Mouse (Mus musculus) liver, embryonic 14.5 days (tissue): ENCODE data around the gene Fgfr2. TPM values are rescaled to one million over a fixed set of nuclear protein-coding genes. Genes with fewer than 3 reads are reported as not detected.

Source experiments
- ATAC-seq: fragments of 200-750 bp; cut with Nextera tagmentation; 2 replicates; pipeline ENCODE4 v1.8.0; 2017; ENCODE audit warnings: moderate number of reproducible peaks, mild to moderate bottlenecking, moderate library complexity; ENCODE audit not compliant: insufficient read depth
- DNase-seq, 3 experiments: peaks; one replicate each; pipeline ENCODE4 v3.0.0-alpha.2; 2012 to 2013; ENCODE audit warnings: low read depth in 3 of 3, low spot score in 3 of 3
- H3K27ac ChIP-seq: fragments of 300-500 bp; sonication (generic); 2 replicates; pipeline ENCODE4 v1.5.1; 2014; ENCODE audit warnings: moderate library complexity, mild to moderate bottlenecking, control low read depth, inconsistent platforms
- H3K27me3 ChIP-seq: fragments of 300-500 bp; sonication (generic); 2 replicates; pipeline ENCODE4 v1.6.1; 2014; ENCODE audit warnings: mild to moderate bottlenecking, low read length, moderate library complexity; ENCODE audit not compliant: control insufficient read depth, insufficient read depth
- H3K36me3 ChIP-seq: fragments of 300-500 bp; sonication (generic); replicated peaks from 2 replicates; pipeline ENCODE4 v1.6.1; 2014; ENCODE audit warnings: low read depth; ENCODE audit not compliant: control insufficient read depth, insufficient read depth
- H3K4me1 ChIP-seq, 2 experiments: fragments of 200-500 bp in 1 of 2; fragments of 300-500 bp in 1 of 2; sonication (generic) in 1 of 2; replicated peaks; 2 replicates each; pipeline ENCODE4 v1.6.1; 2012 to 2014; ENCODE audit warnings: antibody characterized with exemption in 1 of 2, inconsistent platforms in 1 of 2, low read length in 1 of 2; ENCODE audit not compliant: control insufficient read depth in 2 of 2, insufficient read depth in 2 of 2
- H3K4me2 ChIP-seq: fragments of 300-500 bp; sonication (generic); 2 replicates; pipeline ENCODE4 v1.6.1; 2014; ENCODE audit warnings: low read depth, mild to moderate bottlenecking, control low read depth, moderate library complexity
- H3K4me3 ChIP-seq, 2 experiments: fragments of 200-500 bp in 1 of 2; fragments of 300-500 bp in 1 of 2; sonication (generic) in 1 of 2; 2 replicates each; pipeline ENCODE4 v1.5.1; 2012 to 2014; ENCODE audit warnings: low read depth in 2 of 2, low read length in 2 of 2, mild to moderate bottlenecking in 2 of 2, control low read depth in 1 of 2, inconsistent platforms in 1 of 2, moderate library complexity in 1 of 2; ENCODE audit not compliant: insufficient read depth in 1 of 2
- H3K9ac ChIP-seq: fragments of 300-500 bp; sonication (generic); replicated peaks from 2 replicates; pipeline ENCODE4 v1.6.1; 2014; ENCODE audit warnings: mild to moderate bottlenecking, control low read depth, moderate library complexity
- H3K9me3 ChIP-seq: fragments of 300-500 bp; sonication (generic); 2 replicates; pipeline ENCODE4 v1.6.1; 2016; ENCODE audit warnings: low read length, mixed read lengths; ENCODE audit not compliant: control insufficient read depth
- CTCF ChIP-seq: IDR thresholded peaks from 2 replicates; pipeline ENCODE4 v1.5.1; 2016; ENCODE audit warnings: antibody characterized with exemption, low read depth, control low read depth
- EP300 ChIP-seq: IDR thresholded peaks from 2 replicates; pipeline ENCODE4 v1.6.1; 2016; ENCODE audit warnings: antibody characterized with exemption, low read depth
- WGBS: fragments of 180-500 bp; shearing (Covaris S2); extraction: QIAGEN DNeasy Blood & Tissue Kit; methylation state at CpG from one replicate; pipeline ENCODE4 v1.1.7; 2014; ENCODE audit not compliant: insufficient replicate concordance; 5-methylcytosine and 5-hydroxymethylcytosine counted together
- polyA plus RNA-seq, 2 experiments: library from polyadenylated mRNA; depleted of rRNA in 1 of 2; stranded (reverse) in 1 of 2; unstranded in 1 of 2; fragments of >200 nt; fragmentation: Nextera tagmentation in 1 of 2; extraction: Ambion mirVana in 1 of 2; gene quantifications; 2 replicates each; pipeline versions ENCODE4 v1.2.1 to v1.2.3; 2012 to 2014

Gene Fgfr2
- polyA plus RNA-seq, 2 experiments, result 7.9 to 8.8 TPM

GRCm38 (mm10) chr7:132124948-132125347 is 998.2 kb downstream of the Fgfr2 start:
- no peak overlapping the region for H3K4me2 ChIP-seq
- no peak for ATAC-seq
- no peaks in the 10 kb centered on the region for H3K4me1 ChIP-seq
- no peak overlapping the region for H3K9ac ChIP-seq
- no peaks in the 10 kb centered on the region for H3K36me3 ChIP-seq
- H3K4me3 ChIP-seq, result no peak overlapping the region
- 56% methylated on average over 7 of the region's 7 CpGs for WGBS
- H3K27ac ChIP-seq, result no peak overlapping the region
- H3K9me3 ChIP-seq, result no peaks in the 10 kb centered on the region
- H3K27me3 ChIP-seq, result no peaks in the 10 kb centered on the region
- TF ChIP-seq CTCF, result no peak
- TF ChIP-seq EP300, result no peak
- no peak for DNase-seq

- no peak overlapping the region for H3K4me3 ChIP-seq
- no peak overlapping the region for H3K9ac ChIP-seq
- no peaks in the 10 kb centered on the region for H3K4me1 ChIP-seq
- no peaks in the 10 kb centered on the region for H3K36me3 ChIP-seq
- H3K4me2 ChIP-seq, result no peak overlapping the region
- 64% methylated on average over 7 of the region's 7 CpGs for WGBS
- H3K27me3 ChIP-seq, result no peaks in the 10 kb centered on the region
- no peaks in the 10 kb centered on the region for H3K9me3 ChIP-seq
- DNase-seq, result no peak
- H3K27ac ChIP-seq, result no peak overlapping the region
- TF ChIP-seq EP300, result no peak
- no peak for TF ChIP-seq CTCF
- ATAC-seq, result no peak
These were observed 999.9 kb downstream of the Fgfr2 start for GRCm38 (mm10) chr7:132123211-132123610.

GRCm38 (mm10) chr7:132119817-132120216 is 1003.3 kb downstream of the Fgfr2 start:
- no peak overlapping the region for H3K9ac ChIP-seq
- ATAC-seq, result no peak
- no peak for DNase-seq
- H3K9me3 ChIP-seq, result no peaks in the 10 kb centered on the region
- H3K4me3 ChIP-seq, result no peak overlapping the region
- no peaks in the 10 kb centered on the region for H3K36me3 ChIP-seq
- WGBS, result 64% methylated on average over 4 of the region's 4 CpGs
- no peaks in the 10 kb centered on the region for H3K4me1 ChIP-seq
- no peak overlapping the region for H3K27ac ChIP-seq
- no peaks in the 10 kb centered on the region for H3K27me3 ChIP-seq
- no peak overlapping the region for H3K4me2 ChIP-seq
- TF ChIP-seq EP300 (no peak), CTCF (no peak)

GRCm38 (mm10) chr7:132111770-132112169 is 1011.4 kb downstream of the Fgfr2 start:
- no peak for ATAC-seq
- 61% methylated on average over 5 of the region's 5 CpGs for WGBS

GRCm38 (mm10) chr7:132110308-132110707 is 1012.8 kb downstream of the Fgfr2 start:
- no peak overlapping the region for H3K4me3 ChIP-seq
- no peak for TF ChIP-seq CTCF
- no peak for TF ChIP-seq EP300
- ATAC-seq (no peak), DNase-seq (no peak)
- no peak overlapping the region for H3K27ac ChIP-seq
- no peak overlapping the region for H3K4me2 ChIP-seq
- H3K36me3 ChIP-seq, result no peaks in the 10 kb centered on the region
- no peak overlapping the region for H3K9ac ChIP-seq
- no peaks in the 10 kb centered on the region for H3K4me1 ChIP-seq
- WGBS, result 72% methylated on average over 3 of the region's 3 CpGs
- H3K27me3 ChIP-seq, result no peaks in the 10 kb centered on the region
- no peaks in the 10 kb centered on the region for H3K9me3 ChIP-seq

More at GRCm38 (mm10) chr7:132111770-132112169, 1011.4 kb downstream of the Fgfr2 start:
- Histone ChIP-seq H3K9ac (no peak overlapping the region), H3K4me1 (no peaks in the 10 kb centered on the region), H3K27me3 (no peaks in the 10 kb centered on the region), H3K9me3 (no peaks in the 10 kb centered on the region), H3K27ac (no peak overlapping the region), H3K4me2 (no peak overlapping the region), H3K36me3 (no peaks in the 10 kb centered on the region), H3K4me3 (no peak overlapping the region)
- TF ChIP-seq EP300 (no peak), CTCF (no peak)
- DNase-seq, result no peak

- Histone ChIP-seq H3K9me3 (no peaks in the 10 kb centered on the region), H3K27me3 (no peaks in the 10 kb centered on the region), H3K27ac (no peak overlapping the region), H3K4me2 (no peak overlapping the region), H3K4me3 (no peak overlapping the region), H3K4me1 (no peaks in the 10 kb centered on the region), H3K36me3 (no peaks in the 10 kb centered on the region), H3K9ac (no peak overlapping the region)
- 57% methylated on average over 4 of the region's 4 CpGs for WGBS
- DNase-seq, result no peak
- TF ChIP-seq CTCF (no peak), EP300 (no peak)
- ATAC-seq, result no peak
These were observed 1016.3 kb downstream of the Fgfr2 start for GRCm38 (mm10) chr7:132106891-132107290.
